Mouse (Mus musculus) heart, postnatal 0 days (tissue): Measurements from ENCODE around the gene Btbd11.

Experiments
- CTCF ChIP-seq: IDR thresholded peaks from 2 replicates; pipeline ENCODE4 v1.5.1; 2016; ENCODE audit warnings: antibody characterized with exemption, control low read depth, low read depth
- EP300 ChIP-seq: IDR thresholded peaks from 2 replicates; pipeline ENCODE4 v1.6.1; 2016; ENCODE audit warnings: antibody characterized with exemption, low read depth

- no peak for TF ChIP-seq CTCF
- TF ChIP-seq EP300, result no peak
These were observed 1.6 kb downstream of the Btbd11 start for GRCm38 (mm10) chr10:85388071-85388750.
